ENCODE assay signal across 22 mouse cellular contexts in genomic region chr15:80072579-80073255, GRCm38 (mm10). TPM values are rescaled to one million over a fixed set of nuclear protein-coding genes. Genes with fewer than 3 reads are reported as not detected.
DNase-seq lines count a peak whose midpoint lies in the region; TF ChIP-seq lines count a peak whose summit lies in the region.
"Had no signal": no experiment of that assay in that cellular context is flagged by ENCODE, and none has a peak within 500 bp of the region (broad histone marks: within the 10 kb centered on the region; RNA-seq: fewer than 3 reads in every experiment).

No protein-coding gene starts in this region.

- peaks cover 8% of the 10 kb centered on the region for H3K36me3 ChIP-seq in macrophage (ENCODE audit: inconsistent target)

- H3K79me2 ChIP-seq in macrophage (ENCODE audit: inconsistent target): no peaks in the 10 kb centered on the region

- no peak overlapping the region for H3K4me3 ChIP-seq in left cerebral cortex, adult 2 months
- H3K4me3 ChIP-seq in macrophage (ENCODE audit: inconsistent target): no peak overlapping the region
- H3K4me3 ChIP-seq: embryonic facial prominence, embryonic 13.5 days; forebrain, embryonic 15.5 days; heart, embryonic 15.5 days; limb, embryonic 12.5 days; liver, embryonic 13.5 days; midbrain, embryonic 15.5 days; myocyte; neural tube, embryonic 13.5 days had no signal

- intact Hi-C loops in left cerebral cortex, adult 2 months (cut with DNase I): no loop called here
- intact Hi-C loops in left cerebral cortex, postnatal 4 days (cut with DNase I): no loop called here

- no peak for TF ChIP-seq CTCF in left cerebral cortex, adult 2 months (IDR thresholded peaks at IDR 0.05)

- peak; percentile 94 for DNase-seq in heart, adult 11 months
- no peak for DNase-seq in heart, adult 18-20 months
- DNase-seq in left cerebral cortex, adult 2 months (ENCODE audit: extremely low spot score in 1 of 2, low spot score in 2 of 2): no peak
- no peak for DNase-seq in left cerebral cortex, postnatal 4 days
- DNase-seq in NIH3T3 (ENCODE audit: low read depth): peak; percentile 52
- no peak for DNase-seq in spleen, postnatal 14 days (ENCODE audit: low spot score in 2 of 2)
- DNase-seq: cerebellum, adult 2 months; cerebellum, postnatal 25 days; gastrocnemius, postnatal 10 days; liver, embryonic 13.5 days; lung, embryonic 14.5 days; retina, postnatal 1 day; thymus, adult 2 months; thymus, postnatal 4 days had no signal

- 60% methylated on average over 7 of the region's 7 CpGs for WGBS in macrophage (ENCODE audit: missing documents)

- H3K27ac ChIP-seq in left cerebral cortex, adult 2 months: peak overlapping the region; percentile 36; the same call in 1 of the 2 replicates
- peak overlapping the region; percentile 98 for H3K27ac ChIP-seq in macrophage
- H3K27ac ChIP-seq: embryonic facial prominence, embryonic 13.5 days; forebrain, embryonic 15.5 days; limb, embryonic 12.5 days; liver, embryonic 13.5 days; midbrain, embryonic 15.5 days; neural tube, embryonic 13.5 days had no signal

RNA-seq across cellular contexts. Expression of gene Syngr1, which starts 18.4 kb away (rescaled TPM):
- total RNA-seq in heart, adult 18-20 months (2021): 100 to 1,000 TPM in 1 of 2 experiments, 10 to 100 TPM in 1; 80.2 to 107 TPM
- 100 to 1,000 TPM; 429 to 434 TPM for total RNA-seq in left cerebral cortex, adult 2 months (2021)
- 100 to 1,000 TPM; 175 to 191 TPM for total RNA-seq in left cerebral cortex, postnatal 4 days (2021)
- 100 to 1,000 TPM in 11 of 26 experiments, 10 to 100 TPM in 14, 1 to 10 TPM in 1; 8.5 to 192 (median 76.8) TPM for total RNA-seq in macrophage (2018; cell fraction: chromatin; rRNA removed)
- total RNA-seq in macrophage (2018; cell fraction: cytosol; rRNA removed): 100 to 1,000 TPM; 185 to 377 (median 258) TPM
- total RNA-seq in macrophage (2018; cell fraction: nucleus; rRNA removed): 100 to 1,000 TPM in 19 of 26 experiments, 10 to 100 TPM in 7; 29.5 to 228 (median 114) TPM
- polyA plus RNA-seq in macrophage (2018): 139 to 428 TPM (median 314 TPM) in 3 replicates

RNA-seq across cellular contexts. Expression of gene Rpl3, which starts 19.0 kb away (rescaled TPM):
- total RNA-seq in heart, adult 18-20 months (2021): 100 to 1,000 TPM; 163 to 184 TPM
- 100 to 1,000 TPM; 439 to 468 TPM for total RNA-seq in left cerebral cortex, adult 2 months (2021)
- 100 to 1,000 TPM; 535 to 552 TPM for total RNA-seq in left cerebral cortex, postnatal 4 days (2021)
- total RNA-seq in macrophage (2018; cell fraction: chromatin; rRNA removed): 100 to 1,000 TPM in 24 of 26 experiments, 10 to 100 TPM in 2; 70.8 to 495 (median 240) TPM
- 100 to 1,000 TPM; 413 to 862 (median 571) TPM for total RNA-seq in macrophage (2018; cell fraction: cytosol; rRNA removed)
- 100 to 1,000 TPM; 139 to 883 (median 221) TPM for total RNA-seq in macrophage (2018; cell fraction: nucleus; rRNA removed)
- 633 to 940 TPM (median 770 TPM) in 3 replicates for polyA plus RNA-seq in macrophage (2018)

RNA-seq across cellular contexts. Expression of gene Pdgfb, which starts 57.9 kb away (rescaled TPM):
- total RNA-seq in heart, adult 18-20 months (2021): 10 to 100 TPM; 23.1 to 29.3 TPM
- total RNA-seq in left cerebral cortex, adult 2 months (2021): 10 to 100 TPM; 32.7 to 41.7 TPM
- 10 to 100 TPM; 19.2 to 26.6 TPM for total RNA-seq in left cerebral cortex, postnatal 4 days (2021)
- 10 to 100 TPM in 12 of 26 experiments, 1 to 10 TPM in 14; 2.3 to 61.6 (median 9.1) TPM for total RNA-seq in macrophage (2018; cell fraction: chromatin; rRNA removed)
- total RNA-seq in macrophage (2018; cell fraction: cytosol; rRNA removed): 10 to 100 TPM in 12 of 26 experiments, 1 to 10 TPM in 14; 2.9 to 35.1 (median 6.4) TPM
- total RNA-seq in macrophage (2018; cell fraction: nucleus; rRNA removed): 10 to 100 TPM in 15 of 26 experiments, 1 to 10 TPM in 11; 5.4 to 78.2 (median 13.6) TPM
- 10.0 to 24.1 TPM (median 11.9 TPM) in 3 replicates for polyA plus RNA-seq in macrophage (2018)

Comparison
In these comparisons a context has a peak if more than half of its experiments do, and no peak if none do; other contexts are left out.
1. DNase-seq: peak in heart, adult 11 months (single experiment) and NIH3T3 (single experiment); none in heart, adult 18-20 months (0 of 2), left cerebral cortex, adult 2 months (0 of 2), left cerebral cortex, postnatal 4 days (single experiment) and spleen, postnatal 14 days (0 of 2).